ENCODE assay signal across 7 mouse cellular contexts in genomic region chr9:58196610-58197567, GRCm38 (mm10). TPM values are rescaled to one million over a fixed set of nuclear protein-coding genes. Genes with fewer than 3 reads are reported as not detected.
DNase-seq lines count a peak whose midpoint lies in the region; ATAC-seq lines count a peak whose summit lies in the region.

No protein-coding gene starts in this region.

- H3K9me3 ChIP-seq in liver, embryonic 11.5 days (ENCODE audit: control insufficient read depth, low read length), result no peaks in the 10 kb centered on the region
- no peaks in the 10 kb centered on the region for H3K9me3 ChIP-seq in forebrain, embryonic 10.5 days
- no peaks in the 10 kb centered on the region for H3K9me3 ChIP-seq in intestine, embryonic 15.5 days
- H3K9me3 ChIP-seq in neural tube, embryonic 15.5 days (replicated peaks), result no peaks in the 10 kb centered on the region

- H3K4me2 ChIP-seq in liver, embryonic 11.5 days, result peak overlapping the region; percentile 39
- H3K4me2 ChIP-seq in intestine, embryonic 15.5 days (replicated peaks), result peak overlapping the region; percentile 56
- H3K4me2 ChIP-seq in neural tube, embryonic 15.5 days, result peak overlapping the region; percentile 59

- H3K36me3 ChIP-seq in liver, embryonic 11.5 days (ENCODE audit: control insufficient read depth, insufficient read depth, low read length), result no peaks in the 10 kb centered on the region
- no peaks in the 10 kb centered on the region for H3K36me3 ChIP-seq in forebrain, embryonic 10.5 days (replicated peaks)
- H3K36me3 ChIP-seq in intestine, embryonic 15.5 days, result no peaks in the 10 kb centered on the region
- no peaks in the 10 kb centered on the region for H3K36me3 ChIP-seq in neural tube, embryonic 15.5 days

- no peak for ATAC-seq in liver, embryonic 11.5 days (replicated peaks; ENCODE audit: low FRiP score)
- ATAC-seq in intestine, embryonic 15.5 days, result no peak
- no peak for ATAC-seq in neural tube, embryonic 15.5 days (ENCODE audit: low FRiP score)

- H3K27ac ChIP-seq in liver, embryonic 11.5 days (ENCODE audit: low read depth, low read length), result no peak overlapping the region
- peak overlapping the region; percentile 62 for H3K27ac ChIP-seq in forebrain, embryonic 10.5 days
- H3K27ac ChIP-seq in intestine, embryonic 15.5 days, result no peak overlapping the region
- H3K27ac ChIP-seq in neural tube, embryonic 15.5 days (replicated peaks), result no peak overlapping the region

- WGBS in liver, embryonic 11.5 days, result 4% methylated on average over 46 of the region's 46 CpGs
- 1% methylated on average over 46 of the region's 46 CpGs for WGBS in forebrain, embryonic 10.5 days
- 7% methylated on average over 46 of the region's 46 CpGs for WGBS in intestine, embryonic 15.5 days
- WGBS in neural tube, embryonic 15.5 days, result 3% methylated on average over 46 of the region's 46 CpGs

- peaks cover 85% of the 10 kb centered on the region for H3K27me3 ChIP-seq in liver, embryonic 11.5 days (replicated peaks; ENCODE audit: control insufficient read depth, insufficient read depth, low read length)
- peaks cover 92% of the 10 kb centered on the region for H3K27me3 ChIP-seq in forebrain, embryonic 10.5 days (ENCODE audit: poor library complexity, severe bottlenecking)
- H3K27me3 ChIP-seq in intestine, embryonic 15.5 days (replicated peaks), result peaks cover 72% of the 10 kb centered on the region
- peaks cover 80% of the 10 kb centered on the region for H3K27me3 ChIP-seq in neural tube, embryonic 15.5 days (replicated peaks)

- no peak for DNase-seq in liver, embryonic 11.5 days (ENCODE audit: low spot score)
- DNase-seq in liver, result no peak
- peak; percentile 31 for DNase-seq in forebrain, embryonic 10.5 days (ENCODE audit: extremely low spot score, low spot score)
- no peak for DNase-seq in frontal cortex, postnatal 14 days (ENCODE audit: low spot score in 2 of 2)
- DNase-seq in thymus, postnatal 25 days, result no peak

- H3K4me3 ChIP-seq in liver, embryonic 11.5 days (ENCODE audit: low read depth, low read length), result 0 out of 2 replicates have a peak overlapping the region, but pooled peaks have one; percentile 6
- peak overlapping the region; percentile 50 for H3K4me3 ChIP-seq in forebrain, embryonic 10.5 days
- peak overlapping the region; percentile 24; the same call in 1 of the 2 replicates for H3K4me3 ChIP-seq in intestine, embryonic 15.5 days (replicated peaks)
- H3K4me3 ChIP-seq in neural tube, embryonic 15.5 days (replicated peaks), result peak overlapping the region; percentile 33

- no peak overlapping the region for H3K9ac ChIP-seq in liver, embryonic 11.5 days (ENCODE audit: low read depth, low read length)
- no peak overlapping the region for H3K9ac ChIP-seq in intestine, embryonic 15.5 days
- H3K9ac ChIP-seq in neural tube, embryonic 15.5 days (replicated peaks), result peak overlapping the region; percentile 26; the same call in 1 of the 2 replicates

- peaks cover 8% of the 10 kb centered on the region for H3K4me1 ChIP-seq in liver, embryonic 11.5 days (replicated peaks; ENCODE audit: control insufficient read depth, insufficient read depth, low read length)
- H3K4me1 ChIP-seq in forebrain, embryonic 10.5 days, result peaks cover 80% of the 10 kb centered on the region
- H3K4me1 ChIP-seq in intestine, embryonic 15.5 days (replicated peaks), result peaks cover 38% of the 10 kb centered on the region
- H3K4me1 ChIP-seq in neural tube, embryonic 15.5 days, result peaks cover 52% of the 10 kb centered on the region

RNA-seq across cellular contexts. Expression of gene Islr, which starts 7.2 kb away (rescaled TPM):
- 7.7 and 8.5 TPM in 2 replicates for polyA plus RNA-seq in liver, embryonic 11.5 days (2014; fragmentation: Nextera tagmentation; extraction: Ambion mirVana)
- polyA plus RNA-seq in forebrain, embryonic 10.5 days (2016; fragmentation: Nextera tagmentation; extraction: Ambion mirVana), result 4.0 and 4.6 TPM in 2 replicates
- polyA plus RNA-seq in intestine, embryonic 15.5 days (2015; fragmentation: Nextera tagmentation; extraction: Ambion mirVana), result 83.4 and 84.8 TPM in 2 replicates
- polyA plus RNA-seq in neural tube, embryonic 15.5 days (2015; fragmentation: Nextera tagmentation; extraction: Ambion mirVana), result 52.3 and 54.2 TPM in 2 replicates

RNA-seq across cellular contexts. Expression of gene Islr2, which starts 7.2 kb away (rescaled TPM):
- 0.43 TPM in 1 of 2 replicates, not detected in the other for polyA plus RNA-seq in liver, embryonic 11.5 days (2014; fragmentation: Nextera tagmentation; extraction: Ambion mirVana)
- 2.2 and 3.6 TPM in 2 replicates for polyA plus RNA-seq in forebrain, embryonic 10.5 days (2016; fragmentation: Nextera tagmentation; extraction: Ambion mirVana)
- 1.3 and 1.4 TPM in 2 replicates for polyA plus RNA-seq in intestine, embryonic 15.5 days (2015; fragmentation: Nextera tagmentation; extraction: Ambion mirVana)
- 8.5 and 11.5 TPM in 2 replicates for polyA plus RNA-seq in neural tube, embryonic 15.5 days (2015; fragmentation: Nextera tagmentation; extraction: Ambion mirVana)

RNA-seq across cellular contexts. Expression of gene Pml, which starts 52.7 kb away (rescaled TPM):
- polyA plus RNA-seq in liver, embryonic 11.5 days (2014; fragmentation: Nextera tagmentation; extraction: Ambion mirVana), result 28.3 and 33.2 TPM in 2 replicates
- polyA plus RNA-seq in forebrain, embryonic 10.5 days (2016; fragmentation: Nextera tagmentation; extraction: Ambion mirVana), result 13.7 and 14.4 TPM in 2 replicates
- 13.2 and 15.6 TPM in 2 replicates for polyA plus RNA-seq in intestine, embryonic 15.5 days (2015; fragmentation: Nextera tagmentation; extraction: Ambion mirVana)
- 3.9 and 8.6 TPM in 2 replicates for polyA plus RNA-seq in neural tube, embryonic 15.5 days (2015; fragmentation: Nextera tagmentation; extraction: Ambion mirVana)

RNA-seq across cellular contexts. Expression of gene Stoml1, which starts 56.1 kb away (rescaled TPM):
- polyA plus RNA-seq in liver, embryonic 11.5 days (2014; fragmentation: Nextera tagmentation; extraction: Ambion mirVana), result 9.7 and 12.9 TPM in 2 replicates
- 24.8 and 28.8 TPM in 2 replicates for polyA plus RNA-seq in forebrain, embryonic 10.5 days (2016; fragmentation: Nextera tagmentation; extraction: Ambion mirVana)
- 21.3 and 21.4 TPM in 2 replicates for polyA plus RNA-seq in intestine, embryonic 15.5 days (2015; fragmentation: Nextera tagmentation; extraction: Ambion mirVana)
- 121 and 136 TPM in 2 replicates for polyA plus RNA-seq in neural tube, embryonic 15.5 days (2015; fragmentation: Nextera tagmentation; extraction: Ambion mirVana)
